Mouse (Mus musculus) urinary bladder, postnatal 25 days (tissue): Measurements from ENCODE around the gene Osbp.
A peak's percentile ranks its signal among the peaks of the same experiment; 100 is the strongest.
"Not testable (repeated sequence)": the region's sequence is repeated elsewhere in the genome, so short reads cannot be mapped to it uniquely, and the experiment has no call there.

Experiments used
- DNase-seq: peaks from one replicate; pipeline ENCODE4 v3.0.0; 2022; ENCODE audit warnings: low spot score

Osbp gene

GRCm38 (mm10) chr19:11965023-11965942 lies at the start of gene Osbp:
Gene Osbp (plus strand): TSS chr19:11965941.
- DNase-seq, result peak; percentile 96

DNA sequence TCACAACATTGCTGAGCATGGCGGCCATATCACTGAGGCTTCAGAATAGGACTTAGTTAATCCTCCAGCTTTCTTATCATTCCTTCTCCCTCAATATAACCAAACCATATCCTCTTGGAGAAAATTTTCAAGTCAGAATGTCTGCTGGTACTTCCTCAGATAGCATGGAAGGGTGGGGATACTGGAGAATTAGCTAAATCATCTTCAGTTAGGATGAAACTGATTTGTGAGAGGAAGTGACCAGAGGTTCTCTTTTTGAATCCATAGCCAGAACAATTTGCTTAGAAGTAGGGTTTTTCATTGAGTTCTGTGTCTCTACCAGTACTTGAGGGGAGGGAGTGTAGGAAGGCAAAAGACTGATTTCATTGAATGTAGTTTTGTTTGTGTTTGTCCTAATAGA lies 43.7 kb upstream of the Osbp start:
- DNase-seq, result no peak

DNA sequence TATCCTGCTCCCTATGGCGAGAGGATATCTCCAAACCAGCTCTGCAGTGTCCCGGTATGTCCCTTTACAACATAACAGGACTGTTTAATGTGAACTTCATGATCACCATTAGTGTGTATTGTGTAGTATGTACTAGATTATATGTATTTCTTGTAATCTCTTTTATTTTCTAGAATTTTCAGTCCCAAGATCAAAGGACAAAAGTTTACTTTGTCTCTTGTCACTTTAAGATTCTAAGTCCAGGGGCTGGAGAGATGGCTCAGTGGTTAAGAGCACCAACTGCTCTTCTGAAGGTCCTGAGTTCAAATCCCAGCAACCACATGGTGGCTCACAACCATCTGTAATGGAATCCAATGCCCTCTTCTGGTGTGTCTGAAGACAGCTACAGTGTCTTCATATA lies 43.2 kb upstream of the Osbp start:
- not testable (repeated sequence) for DNase-seq

DNA sequence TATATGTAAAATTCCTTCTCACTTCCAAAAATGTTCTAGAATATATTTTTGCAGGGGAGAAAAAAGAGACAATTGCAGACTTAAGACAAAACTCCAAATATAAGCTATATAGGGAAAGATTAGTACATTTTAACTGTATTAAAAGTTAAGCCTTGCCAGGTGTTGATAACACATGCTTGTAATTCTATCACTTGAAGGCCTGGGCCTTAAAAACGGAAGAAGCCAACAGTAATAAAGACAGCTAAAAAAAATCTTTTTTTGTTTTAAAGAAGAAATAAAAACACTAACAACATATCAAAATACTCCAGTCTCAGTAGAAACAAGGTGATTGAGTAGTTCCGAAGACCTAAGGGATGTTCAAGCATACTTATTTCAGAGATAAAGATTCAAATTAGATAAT lies 39.4 kb upstream of the Osbp start:
- no peak for DNase-seq

- DNase-seq, result no peak
Observed at GRCm38 (mm10) chr19:11928025-11928748, 37.6 kb upstream of the Osbp start.

GRCm38 (mm10) chr19:11946460-11946859 lies 19.3 kb upstream of the Osbp start:
- DNase-seq, result not testable (repeated sequence)

- no peak for DNase-seq
Observed at GRCm38 (mm10) chr19:11949878-11950277, 15.9 kb upstream of the Osbp start.

DNA sequence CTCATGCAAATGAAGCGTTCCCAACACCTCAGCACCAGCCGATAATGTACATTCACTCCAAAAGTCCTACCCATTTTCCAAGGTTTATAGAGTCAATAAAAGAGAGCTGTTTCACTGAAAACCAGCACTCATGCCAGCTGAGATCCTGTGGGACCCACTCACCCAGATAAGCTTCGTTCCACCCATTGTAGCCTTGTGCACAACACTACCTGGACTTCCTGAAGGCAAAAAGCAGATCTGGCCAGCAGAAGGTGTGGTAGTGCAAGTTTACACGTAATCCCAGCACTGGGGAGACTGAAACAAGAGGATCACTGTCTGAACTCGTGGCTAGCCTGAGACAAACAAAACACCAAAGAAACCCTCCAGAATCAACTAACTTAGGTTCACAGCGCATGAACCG lies 15.0 kb upstream of the Osbp start:
- no peak for DNase-seq

- DNase-seq, result no peak
Observed at GRCm38 (mm10) chr19:11954206-11954605, 11.5 kb upstream of the Osbp start.

GRCm38 (mm10) chr19:11956636-11957035 lies 9.1 kb upstream of the Osbp start:
- no peak for DNase-seq

DNA sequence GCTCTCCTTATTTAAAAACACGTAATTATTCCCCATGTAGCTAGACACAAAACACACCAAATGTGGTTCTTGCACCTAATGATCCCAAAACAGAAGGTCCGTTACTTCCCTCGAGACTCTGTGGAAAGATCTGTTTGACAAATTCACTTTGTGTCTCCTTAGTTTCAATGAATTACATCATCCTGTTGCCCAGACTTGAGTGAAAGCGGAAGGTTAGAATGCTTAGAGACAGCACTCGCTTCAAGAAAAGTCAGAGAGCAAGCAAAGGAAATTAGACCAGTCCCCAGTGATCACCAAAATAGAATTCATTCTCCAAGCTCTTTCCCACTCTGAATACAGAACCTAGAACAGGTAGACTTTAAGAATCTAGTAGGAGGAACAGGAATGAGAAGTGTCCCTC lies 8.3 kb upstream of the Osbp start:
- no peak for DNase-seq

DNA sequence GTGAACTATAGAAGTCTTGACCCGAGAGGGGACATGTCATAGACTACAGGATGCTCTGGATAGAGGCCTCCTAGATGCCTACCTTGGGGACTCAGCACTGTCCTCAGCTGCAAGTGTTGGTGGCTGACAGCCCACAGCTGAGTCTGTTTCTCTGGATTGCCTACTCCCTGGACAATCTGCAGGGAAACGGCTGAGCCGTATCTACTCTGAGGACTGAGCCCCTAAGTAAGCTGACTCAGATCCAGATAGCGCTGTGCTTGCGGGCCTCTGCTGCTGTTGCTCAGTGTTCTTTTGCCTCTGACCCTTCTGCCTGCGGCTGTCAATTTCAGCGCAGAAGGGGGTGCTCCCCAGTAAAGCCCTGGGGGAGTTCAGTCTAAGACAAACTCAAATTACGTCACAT lies 7.9 kb upstream of the Osbp start:
- no peak for DNase-seq

DNA sequence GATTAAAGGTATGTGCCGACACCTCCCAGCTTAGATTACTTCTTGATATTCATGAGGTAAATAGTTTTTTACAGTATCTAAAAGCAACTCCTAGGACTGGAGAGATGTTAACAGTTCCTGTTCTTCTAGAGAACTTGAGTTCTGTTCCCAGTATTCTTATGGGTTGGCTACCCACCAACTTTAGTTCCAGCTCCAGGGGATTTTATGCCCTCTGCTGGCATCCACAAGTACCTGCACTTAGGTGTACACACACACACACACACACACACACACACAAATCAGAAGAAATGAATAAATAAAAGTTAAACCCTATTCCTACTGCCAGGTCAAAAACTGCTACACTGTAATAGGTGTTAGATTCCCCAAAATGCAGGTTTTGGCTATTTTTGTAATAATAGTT lies 1.5 kb upstream of the Osbp start:
- DNase-seq, result no peak

- peak; percentile 18 for DNase-seq
Observed at GRCm38 (mm10) chr19:11966201-11966636, 478 bp downstream of the Osbp start.

GRCm38 (mm10) chr19:11969155-11970050 lies 3.7 kb downstream of the Osbp start:
- DNase-seq, result no peak

DNA sequence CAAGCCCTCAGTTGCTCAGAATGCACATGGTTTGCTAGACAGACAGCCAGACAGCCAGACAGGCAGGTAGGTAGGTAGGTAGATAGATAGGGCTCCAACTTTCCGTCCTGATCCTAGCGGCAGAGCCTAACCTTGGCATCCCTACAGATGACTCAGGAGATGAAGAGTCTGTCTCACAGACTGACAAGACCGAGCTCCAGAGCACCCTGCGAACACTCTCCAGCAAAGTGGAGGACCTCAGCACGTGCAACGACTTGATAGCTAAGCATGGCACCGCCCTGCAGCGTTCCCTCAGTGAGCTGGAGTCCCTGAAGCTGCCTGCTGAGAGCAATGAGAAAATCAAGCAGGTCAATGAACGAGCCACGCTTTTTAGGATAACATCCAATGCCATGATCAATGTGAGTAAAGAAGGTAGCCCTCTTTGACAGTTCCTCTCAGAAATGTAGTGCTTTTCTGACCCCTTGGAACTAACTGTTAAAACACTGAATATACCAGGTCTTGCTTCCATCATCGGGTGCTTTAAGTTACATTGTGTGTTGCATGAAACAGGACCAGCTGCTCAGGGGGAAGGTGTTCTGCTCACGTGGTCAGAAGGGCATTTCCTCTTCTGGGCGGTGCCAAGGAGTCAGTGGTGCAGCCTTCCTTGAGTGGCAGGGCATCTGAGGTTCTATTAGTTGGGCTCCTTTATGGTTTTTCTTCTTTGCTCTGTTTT lies 7.9 kb downstream of the Osbp start:
- DNase-seq, result no peak

- no peak for DNase-seq
Observed at GRCm38 (mm10) chr19:11974223-11974540, 8.4 kb downstream of the Osbp start.

DNA sequence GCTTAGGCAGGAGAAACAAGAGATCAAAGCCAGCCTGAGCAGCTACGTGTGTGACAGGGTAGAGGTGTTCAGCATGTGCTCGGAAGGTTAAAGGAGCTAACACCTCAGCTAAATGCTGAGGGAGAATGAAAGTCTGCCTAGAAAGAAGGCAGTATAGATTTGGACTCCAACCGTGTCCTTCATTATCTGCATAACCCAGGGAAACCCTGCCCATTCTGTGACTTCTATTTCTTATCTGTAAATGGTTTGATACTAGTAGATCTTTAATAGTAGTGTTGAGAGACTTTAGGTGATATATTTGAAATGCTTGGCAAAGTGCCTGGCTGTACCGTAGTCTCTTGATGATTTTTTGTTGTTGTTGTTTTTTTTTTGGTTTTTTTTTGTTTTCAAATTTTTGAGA lies 9.9 kb downstream of the Osbp start:
- no peak for DNase-seq

GRCm38 (mm10) chr19:11977363-11977762 lies 11.6 kb downstream of the Osbp start:
- no peak for DNase-seq

DNA sequence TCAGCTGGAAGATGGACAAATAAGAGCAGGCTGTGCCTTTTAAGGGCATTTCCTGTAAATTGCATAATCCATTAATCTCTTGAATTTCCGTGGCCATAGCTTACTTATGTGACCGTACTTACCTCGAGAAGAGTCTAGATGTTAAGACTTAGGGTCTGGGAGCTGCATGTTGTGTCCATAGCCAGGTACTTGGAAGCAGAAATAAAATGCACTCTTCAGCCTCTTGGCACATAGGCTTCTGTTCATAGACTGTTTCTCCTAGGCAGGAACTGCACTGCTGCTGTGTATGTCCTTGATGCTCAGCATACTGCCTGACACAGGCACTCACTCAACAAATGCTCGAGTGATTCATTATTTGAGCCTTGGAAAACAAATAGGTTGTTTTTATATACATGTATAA lies 14.7 kb downstream of the Osbp start:
- DNase-seq, result no peak

GRCm38 (mm10) chr19:11984614-11985013 lies 18.9 kb downstream of the Osbp start:
- not testable (repeated sequence) for DNase-seq

GRCm38 (mm10) chr19:11987841-11988240 lies 22.1 kb downstream of the Osbp start:
- DNase-seq, result no peak
